Mouse (Mus musculus): Measurements from ENCODE around the gene Spint1. TPM values are rescaled to one million over a fixed set of nuclear protein-coding genes. Genes with fewer than 3 reads are reported as not detected.

Gene Spint1
- polyA plus RNA-seq (2017; shearing (Covaris generic)), result 0.44 TPM

GRCm38 (mm10) chr2:119237210-119237870, at the start of gene Spint1:
Gene Spint1, plus strand, starts transcription at chr2:119237362.

GRCm38 (mm10) chr2:119208344-119209175, 28.6 kb upstream of the Spint1 start, which contains the start of the genes Zfyve19 and Dnajc17:
Gene Zfyve19, plus strand, starts transcription at chr2:119208617.
Gene Dnajc17, minus strand, starts transcription at chr2:119208795.

GRCm38 (mm10) chr2:119229775-119230704, 7.1 kb upstream of the Spint1 start, which contains the start of gene Ppp1r14d:
Gene Ppp1r14d, minus strand, starts transcription at chr2:119229906.

GRCm38 (mm10) chr2:119270643-119271331, 33.6 kb downstream of the Spint1 start, which contains the start of gene Rhov:
Gene Rhov, minus strand, starts transcription at chr2:119271272.

GRCm38 (mm10) chr2:119288270-119288882, 51.2 kb downstream of the Spint1 start, which contains the start of gene Vps18:
Gene Vps18, plus strand, starts transcription at chr2:119288740.

Other genes with a start within 250 kb of the Spint1 start
- 27.1 TPM for gene Ccdc32, start 208.0 kb upstream of the Spint1 start, polyA plus RNA-seq (2017; shearing (Covaris generic))
- 3.0 TPM for gene Rpusd2, start 202.6 kb upstream of the Spint1 start, polyA plus RNA-seq (2017; shearing (Covaris generic))
- 3.4 TPM for gene Knl1, start 190.2 kb upstream of the Spint1 start, polyA plus RNA-seq (2017; shearing (Covaris generic))
- 8.4 TPM for gene Rad51, start 124.6 kb upstream of the Spint1 start, polyA plus RNA-seq (2017; shearing (Covaris generic))
- gene Rmdn3, start 80.3 kb upstream of the Spint1 start, polyA plus RNA-seq (2017; shearing (Covaris generic)), result 25.7 TPM
- gene Gchfr, start 69.6 kb upstream of the Spint1 start, polyA plus RNA-seq (2017; shearing (Covaris generic)), result not detected
- gene Gm14137, start 62.9 kb upstream of the Spint1 start, polyA plus RNA-seq (2017; shearing (Covaris generic)), result 0.90 TPM
- gene Zfyve19, start 28.7 kb upstream of the Spint1 start, polyA plus RNA-seq (2017; shearing (Covaris generic)), result 69.5 TPM
- gene Dnajc17, start 28.6 kb upstream of the Spint1 start, polyA plus RNA-seq (2017; shearing (Covaris generic)), result 16.6 TPM
- not detected for gene Ppp1r14d, start 7.5 kb upstream of the Spint1 start, polyA plus RNA-seq (2017; shearing (Covaris generic))
- 0.56 TPM for gene Rhov, start 33.9 kb downstream of the Spint1 start, polyA plus RNA-seq (2017; shearing (Covaris generic))
- gene Vps18, start 51.4 kb downstream of the Spint1 start, polyA plus RNA-seq (2017; shearing (Covaris generic)), result 21.5 TPM
- gene Dll4, start 88.4 kb downstream of the Spint1 start, polyA plus RNA-seq (2017; shearing (Covaris generic)), result not detected
- 0.18 TPM for gene Chac1, start 113.9 kb downstream of the Spint1 start, polyA plus RNA-seq (2017; shearing (Covaris generic))
- 5.0 TPM for gene Ino80, start 240.3 kb downstream of the Spint1 start, polyA plus RNA-seq (2017; shearing (Covaris generic))

All from inflammation-experienced regulatory T-cells, adult 16 weeks (primary cell).